ENCODE assay signal across 8 mouse cellular contexts in the genomic region with DNA sequence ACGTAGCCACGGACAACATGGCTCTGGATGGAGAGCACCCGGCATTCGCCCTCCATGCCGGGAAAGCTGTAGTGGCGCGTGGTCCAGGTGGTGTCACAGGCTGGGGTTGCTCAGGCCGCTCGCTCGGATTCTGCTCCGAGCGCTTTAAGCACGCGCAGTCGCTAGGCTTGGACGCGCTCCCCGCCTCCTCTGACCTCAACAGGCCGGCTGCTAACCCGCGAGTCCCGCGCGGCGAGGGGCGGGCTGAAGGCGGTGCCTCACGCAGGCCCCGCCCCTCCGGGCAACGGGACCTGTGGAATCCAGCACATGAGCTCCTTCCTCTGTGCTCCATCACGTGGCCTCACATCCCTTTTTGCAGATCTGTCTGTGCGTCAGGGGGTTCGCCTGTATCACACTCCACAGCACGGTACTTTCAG. TPM values are rescaled to one million over a fixed set of nuclear protein-coding genes. Genes with fewer than 3 reads are reported as not detected.
DNase-seq lines count a peak whose midpoint lies in the region; ATAC-seq and TF ChIP-seq lines count a peak whose summit lies in the region.

A gene (minus strand): TSS at position 184 of the 416 bp plus-strand sequence.

- H3K27ac ChIP-seq in heart, embryonic 12.5 days (ENCODE audit: poor library complexity, severe bottlenecking): peak within 1 kb of the TSS; percentile 12; the same call in 1 of the 2 replicates
- peak within 1 kb of the TSS; percentile 83 for H3K27ac ChIP-seq in kidney, postnatal 0 days
- peak within 1 kb of the TSS; percentile 30 for H3K27ac ChIP-seq in liver, embryonic 11.5 days (ENCODE audit: low read depth, low read length)
- H3K27ac ChIP-seq in stomach, embryonic 14.5 days (ENCODE audit: low read length): no peak within 1 kb of the TSS

- H3ac ChIP-seq in C2C12 (ENCODE audit: control insufficient read depth, insufficient read length, low read depth): peak within 1 kb of the TSS; percentile 76

- H3K79me3 ChIP-seq in C2C12 (ENCODE audit: low read depth): peaks cover 3% of the 10 kb centered on the region

- peak within 1 kb of the TSS; percentile 97 for H3K4me2 ChIP-seq in heart, embryonic 12.5 days
- H3K4me2 ChIP-seq in kidney, postnatal 0 days (ENCODE audit: low read length): peak within 1 kb of the TSS; percentile 99
- peak within 1 kb of the TSS; percentile 87 for H3K4me2 ChIP-seq in liver, embryonic 11.5 days
- peak within 1 kb of the TSS; percentile 99 for H3K4me2 ChIP-seq in stomach, embryonic 14.5 days (replicated peaks; ENCODE audit: low read depth, low read length)

- TF ChIP-seq CTCF in C2C12 (IDR thresholded peaks at IDR 0.05; ENCODE audit: control insufficient read depth, insufficient read depth, insufficient read length): no peak
- TF ChIP-seq CTCF in brain, embryonic 14.5 days (IDR thresholded peaks at IDR 0.05; ENCODE audit: borderline replicate concordance, extremely low read depth, insufficient read depth, insufficient read length): no peak
- TF ChIP-seq CTCF in kidney, postnatal 0 days (IDR thresholded peaks at IDR 0.05; ENCODE audit: low read depth): no peak

- peak within 1 kb of the TSS; percentile 79 for H3K9ac ChIP-seq in heart, embryonic 12.5 days
- H3K9ac ChIP-seq in kidney, postnatal 0 days (ENCODE audit: low read depth, low read length): peak within 1 kb of the TSS; percentile 79
- H3K9ac ChIP-seq in liver, embryonic 11.5 days (ENCODE audit: low read depth, low read length): peak within 1 kb of the TSS; percentile 69
- peak within 1 kb of the TSS; percentile 34; the same call in 1 of the 2 replicates for H3K9ac ChIP-seq in stomach, embryonic 14.5 days (replicated peaks; ENCODE audit: low read depth, low read length)

- peaks cover 26% of the 10 kb centered on the region for H3K4me1 ChIP-seq in erythroblast, embryonic 14.5 days (ENCODE audit: control insufficient read depth)
- peaks cover 24% of the 10 kb centered on the region for H3K4me1 ChIP-seq in heart, embryonic 12.5 days (replicated peaks)
- H3K4me1 ChIP-seq in kidney, postnatal 0 days (replicated peaks; ENCODE audit: insufficient read depth, low read length): peaks cover 8% of the 10 kb centered on the region; the same call in 1 of the 2 replicates
- H3K4me1 ChIP-seq in liver, embryonic 11.5 days (replicated peaks; ENCODE audit: control insufficient read depth, insufficient read depth, low read length): peaks cover 12% of the 10 kb centered on the region; the same call in 1 of the 2 replicates
- H3K4me1 ChIP-seq in stomach, embryonic 14.5 days (ENCODE audit: control insufficient read depth, insufficient read depth, low read length): 0 out of 2 replicates have a peak, but pooled peaks cover 11% of the 10 kb centered on the region

- H3K9me3 ChIP-seq in erythroblast, embryonic 14.5 days (ENCODE audit: control insufficient read depth, low read length): no peaks in the 10 kb centered on the region
- no peaks in the 10 kb centered on the region for H3K9me3 ChIP-seq in heart, embryonic 12.5 days (replicated peaks)
- no peaks in the 10 kb centered on the region for H3K9me3 ChIP-seq in kidney, postnatal 0 days (replicated peaks; ENCODE audit: low read length)
- no peaks in the 10 kb centered on the region for H3K9me3 ChIP-seq in liver, embryonic 11.5 days (ENCODE audit: control insufficient read depth, low read length)
- H3K9me3 ChIP-seq in stomach, embryonic 14.5 days (ENCODE audit: control insufficient read depth, low read depth, low read length): no peaks in the 10 kb centered on the region

- under 1% methylated on average over 35 of the region's 35 CpGs for WGBS in heart, embryonic 12.5 days
- under 1% methylated on average over 35 of the region's 35 CpGs for WGBS in kidney, postnatal 0 days
- under 1% methylated on average over 35 of the region's 35 CpGs for WGBS in liver, embryonic 11.5 days
- 0% methylated on average over 34 of the region's 35 CpGs for WGBS in stomach, embryonic 14.5 days

- peak; percentile 92 for ATAC-seq in heart, embryonic 12.5 days (ENCODE audit: insufficient number of reproducible peaks, low FRiP score)
- peak; percentile 89 for ATAC-seq in kidney, postnatal 0 days (replicated peaks; ENCODE audit: low FRiP score, low read depth)
- ATAC-seq in liver, embryonic 11.5 days (replicated peaks; ENCODE audit: low FRiP score): peak; percentile 92
- ATAC-seq in stomach, embryonic 14.5 days (ENCODE audit: insufficient number of reproducible peaks, insufficient read depth, low FRiP score, low read depth): peak; percentile 95

- H3K36me3 ChIP-seq in C2C12 (ENCODE audit: control insufficient read depth, insufficient read depth): no peaks in the 10 kb centered on the region
- no peaks in the 10 kb centered on the region for H3K36me3 ChIP-seq in erythroblast, embryonic 14.5 days (ENCODE audit: control insufficient read depth)
- no peaks in the 10 kb centered on the region for H3K36me3 ChIP-seq in heart, embryonic 12.5 days
- no peaks in the 10 kb centered on the region for H3K36me3 ChIP-seq in kidney, postnatal 0 days (ENCODE audit: insufficient read depth, low read length)
- H3K36me3 ChIP-seq in liver, embryonic 11.5 days (ENCODE audit: control insufficient read depth, insufficient read depth, low read length): no peaks in the 10 kb centered on the region
- H3K36me3 ChIP-seq in stomach, embryonic 14.5 days (ENCODE audit: control insufficient read depth, insufficient read depth, low read length): no peaks in the 10 kb centered on the region

- H3K27me3 ChIP-seq in C2C12 (ENCODE audit: control insufficient read depth, insufficient read depth, insufficient read length): no peaks in the 10 kb centered on the region
- H3K27me3 ChIP-seq in erythroblast, embryonic 14.5 days (ENCODE audit: control insufficient read depth): peaks cover 2% of the 10 kb centered on the region; the same call in 1 of the 2 replicates
- H3K27me3 ChIP-seq in heart, embryonic 12.5 days (replicated peaks): 0 out of 2 replicates have a peak, but pooled peaks cover 8% of the 10 kb centered on the region
- no peaks in the 10 kb centered on the region for H3K27me3 ChIP-seq in kidney, postnatal 0 days (ENCODE audit: insufficient read depth, low read length)
- no peaks in the 10 kb centered on the region for H3K27me3 ChIP-seq in liver, embryonic 11.5 days (replicated peaks; ENCODE audit: control insufficient read depth, insufficient read depth, low read length)
- H3K27me3 ChIP-seq in stomach, embryonic 14.5 days (ENCODE audit: control insufficient read depth, insufficient read depth, low read length): no peaks in the 10 kb centered on the region

- peak within 1 kb of the TSS; percentile 60 for H3K4me3 ChIP-seq in C2C12 (ENCODE audit: insufficient read depth, poor library complexity, severe bottlenecking)
- H3K4me3 ChIP-seq in erythroblast, embryonic 14.5 days (replicated peaks): peak within 1 kb of the TSS; percentile 69
- peak within 1 kb of the TSS; percentile 62 for H3K4me3 ChIP-seq in heart, embryonic 12.5 days
- peak within 1 kb of the TSS; percentile 69 for H3K4me3 ChIP-seq in kidney, postnatal 0 days (replicated peaks; ENCODE audit: low read depth, low read length)
- H3K4me3 ChIP-seq in liver, embryonic 11.5 days (ENCODE audit: low read depth, low read length): peak within 1 kb of the TSS; percentile 64
- peak within 1 kb of the TSS; percentile 62 for H3K4me3 ChIP-seq in stomach, embryonic 14.5 days (ENCODE audit: low read depth, low read length)

- DNase-seq in brain, embryonic 14.5 days (ENCODE audit: low read depth): peak; percentile 95
- peak; percentile 92 for DNase-seq in kidney, postnatal 0 days (ENCODE audit: low spot score)
- peak; percentile 91 for DNase-seq in liver, embryonic 11.5 days (ENCODE audit: low spot score)
- peak; percentile 96 for DNase-seq in naive thymus-derived CD4-positive, alpha-beta T cell, adult 2 months (ENCODE audit: low read depth)

- H3K79me2 ChIP-seq in C2C12 (ENCODE audit: control insufficient read depth, insufficient read depth): peaks cover 19% of the 10 kb centered on the region

- peak; percentile 26; the same call in 1 of the 2 replicates for TF ChIP-seq POLR2A in brain, embryonic 14.5 days (IDR thresholded peaks at IDR 0.05; ENCODE audit: borderline replicate concordance, extremely low read depth, insufficient read depth, insufficient read length, poor library complexity, severe bottlenecking)

TF ChIP-seq in C2C12, 6 proteins besides CTCF, POLR2A, EP300 and RAD21:
- no peak for TF ChIP-seq MYOD1 (IDR thresholded peaks at IDR 0.05; ENCODE audit: control insufficient read depth, insufficient read length, low read depth)
- TF ChIP-seq USF1 (IDR thresholded peaks at IDR 0.05; ENCODE audit: low read depth): peak; percentile 92
- TF ChIP-seq MAX (IDR thresholded peaks at IDR 0.05): no peak
- no peak for TF ChIP-seq CEBPB (IDR thresholded peaks at IDR 0.05; ENCODE audit: low read depth)
- TF ChIP-seq MYOG (IDR thresholded peaks at IDR 0.05; ENCODE audit: control insufficient read depth, extremely low read depth, insufficient read length): no peak
- no peak for TF ChIP-seq FOSL1 (IDR thresholded peaks at IDR 0.05; ENCODE audit: insufficient read depth, low read length, poor library complexity, severe bottlenecking)

RNA-seq across cellular contexts. Expression of the gene that starts here (rescaled TPM):
- 10.6 TPM for polyA plus RNA-seq in C2C12 (2012; fragmentation: generic; extraction: Trizol)
- polyA plus RNA-seq in brain, embryonic 14.5 days (2012; rRNA removed): 13.8 and 26.2 TPM in 2 replicates
- 0.14 TPM in 2 replicates for polyA plus RNA-seq in erythroblast, embryonic 14.5 days (2012)
- 5.4 and 5.5 TPM in 2 replicates for polyA plus RNA-seq in heart, embryonic 12.5 days (2016; fragmentation: Nextera tagmentation; extraction: Ambion mirVana)
- 24.0 and 25.2 TPM in 2 replicates for polyA plus RNA-seq in kidney, postnatal 0 days (2015; fragmentation: Nextera tagmentation; extraction: Ambion mirVana)
- 10.6 and 11.3 TPM in 2 replicates for polyA plus RNA-seq in liver, embryonic 11.5 days (2014; fragmentation: Nextera tagmentation; extraction: Ambion mirVana)
- 6.5 and 7.1 TPM in 2 replicates for polyA plus RNA-seq in stomach, embryonic 14.5 days (2014; fragmentation: Nextera tagmentation; extraction: Ambion mirVana)
